Mouse (Mus musculus): Measurements from ENCODE around the gene Kcnab2.

DNA sequence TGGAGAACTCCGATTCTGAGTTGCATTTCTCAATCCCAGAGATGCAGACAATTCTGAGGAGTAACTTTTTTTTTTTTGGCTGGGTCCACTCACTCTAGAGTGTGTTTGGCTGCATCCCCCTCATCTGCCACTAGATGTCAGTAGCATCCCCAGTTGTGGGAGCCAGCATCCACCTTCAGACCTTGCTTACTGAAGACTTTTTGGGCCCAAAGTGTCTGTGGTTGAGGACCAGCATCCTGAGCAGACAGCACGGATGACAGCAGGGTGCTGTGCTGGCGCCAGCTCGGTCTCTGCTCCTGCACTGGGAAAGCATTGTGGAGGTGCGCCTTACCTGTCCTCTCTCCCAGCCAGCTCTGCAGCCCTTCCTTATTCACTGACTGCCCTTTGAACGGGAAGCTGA lies 42.4 kb upstream of the Kcnab2 start:
- no peak for TF ChIP-seq POLR2A (IDR thresholded peaks at IDR 0.05; ENCODE audit: control insufficient read depth, extremely low read depth, insufficient read depth, low read length, poor library complexity)
- peak; percentile 68; the same call in 1 of the 2 replicates for TF ChIP-seq CTCF (IDR thresholded peaks at IDR 0.05; ENCODE audit: borderline replicate concordance, control insufficient read depth, extremely low read depth, insufficient read depth, low read length, poor library complexity)
